ENCODE assay signal across 8 mouse cellular contexts in genomic region chr10:76468203-76469162, GRCm38 (mm10). TPM values are rescaled to one million over a fixed set of nuclear protein-coding genes. Genes with fewer than 3 reads are reported as not detected.
A peak's percentile ranks its signal among the peaks of the same experiment; 100 is the strongest.
DNase-seq lines count a peak whose midpoint lies in the region; ATAC-seq and TF ChIP-seq lines count a peak whose summit lies in the region.

Mcm3ap (plus strand) TSS chr10:76468927.
Ybey (minus strand) TSS chr10:76469114.

- peaks cover 22 to 63% of the 10 kb centered on the region in 2 experiments for H3K36me3 ChIP-seq in CH12.LX (replicated peaks in 1 of 2; ENCODE audit: control insufficient read depth in 1 of 2, insufficient read depth in 1 of 2, low read length in 1 of 2)
- peaks cover 29% of the 10 kb centered on the region for H3K36me3 ChIP-seq in forebrain, embryonic 12.5 days (replicated peaks)
- H3K36me3 ChIP-seq in heart, postnatal 0 days (replicated peaks; ENCODE audit: control insufficient read depth, insufficient read depth, low read length): peaks cover 27% of the 10 kb centered on the region
- peaks cover 11% of the 10 kb centered on the region for H3K36me3 ChIP-seq in liver, embryonic 16.5 days (ENCODE audit: control insufficient read depth, insufficient read depth)
- peaks cover 43% of the 10 kb centered on the region for H3K36me3 ChIP-seq in neural tube, embryonic 13.5 days
- H3K36me3 ChIP-seq in testis, adult 2 months (ENCODE audit: control insufficient read depth, insufficient read depth, low read length): no peaks in the 10 kb centered on the region

- no peaks in the 10 kb centered on the region for H3K27me3 ChIP-seq in CH12.LX (replicated peaks)
- no peaks in the 10 kb centered on the region for H3K27me3 ChIP-seq in forebrain, embryonic 12.5 days
- H3K27me3 ChIP-seq in heart, postnatal 0 days (ENCODE audit: control insufficient read depth, insufficient read depth, low read length): no peaks in the 10 kb centered on the region
- no peaks in the 10 kb centered on the region for H3K27me3 ChIP-seq in liver, embryonic 16.5 days (ENCODE audit: control insufficient read depth, insufficient read depth, low read depth, low read length)
- no peaks in the 10 kb centered on the region for H3K27me3 ChIP-seq in neural tube, embryonic 13.5 days
- no peaks in the 10 kb centered on the region for H3K27me3 ChIP-seq in testis, adult 2 months (ENCODE audit: control insufficient read depth, insufficient read depth, low read length)

- peak; percentile 89 for DNase-seq in CH12.LX (ENCODE audit: extremely low read depth)
- peak; percentile 84 for DNase-seq in c-Kit-positive CD71-positive TER-119-negative erythroid progenitor cells, embryonic 14.5 days (ENCODE audit: low read depth)
- DNase-seq in heart, postnatal 0 days (ENCODE audit: low spot score): peak; percentile 90
- DNase-seq in kidney, postnatal 4 days: peak; percentile 88 to 94

- H3K9ac ChIP-seq in CH12.LX (ENCODE audit: insufficient read depth, low read depth): peak within 1 kb of the TSS; percentile 78
- H3K9ac ChIP-seq in forebrain, embryonic 12.5 days: peak within 1 kb of the TSS; percentile 85
- peak within 1 kb of the TSS; percentile 86 for H3K9ac ChIP-seq in heart, postnatal 0 days (replicated peaks; ENCODE audit: low read depth, low read length)
- H3K9ac ChIP-seq in liver, embryonic 16.5 days (ENCODE audit: low read depth, low read length): peak within 1 kb of the TSS; percentile 91
- peak within 1 kb of the TSS; percentile 87 for H3K9ac ChIP-seq in neural tube, embryonic 13.5 days

- peak; percentile 99 for ATAC-seq in forebrain, embryonic 12.5 days (ENCODE audit: low FRiP score)
- ATAC-seq in heart, postnatal 0 days (ENCODE audit: insufficient read depth, low read depth): peak; percentile 96
- ATAC-seq in liver, embryonic 16.5 days (ENCODE audit: low read depth): peak; percentile 93
- ATAC-seq in neural tube, embryonic 13.5 days (ENCODE audit: low read depth): peak; percentile 99

- peak within 1 kb of the TSS; percentile 79 to 89 (median 85) for H3K4me3 ChIP-seq in CH12.LX (replicated peaks in 1 of 3; ENCODE audit: low read depth in 2 of 3, low read length in 2 of 3, poor library complexity in 1 of 3)
- H3K4me3 ChIP-seq in forebrain, embryonic 12.5 days (replicated peaks): peak within 1 kb of the TSS; percentile 77
- H3K4me3 ChIP-seq in heart, postnatal 0 days (ENCODE audit: low read depth, low read length): peak within 1 kb of the TSS; percentile 77
- peak within 1 kb of the TSS; percentile 73 for H3K4me3 ChIP-seq in liver, embryonic 16.5 days (ENCODE audit: low read depth, low read length)
- peak within 1 kb of the TSS; percentile 68 for H3K4me3 ChIP-seq in neural tube, embryonic 13.5 days
- peak within 1 kb of the TSS; percentile 100 for H3K4me3 ChIP-seq in testis, adult 2 months (ENCODE audit: control insufficient read depth, low read depth, low read length)

- dilution Hi-C loops in CH12.LX (cut with MboI; ENCODE audit: extremely low pct_ligation_motif_present, extremely low pct_unique_long_range_greater_than_20kb, low sequenced_read_pairs): no loop called here

- H3K27ac ChIP-seq in CH12.LX (ENCODE audit: insufficient read depth, low read depth): peak within 1 kb of the TSS; percentile 51
- peak within 1 kb of the TSS; percentile 89 for H3K27ac ChIP-seq in forebrain, embryonic 12.5 days
- peak within 1 kb of the TSS; percentile 87 for H3K27ac ChIP-seq in heart, postnatal 0 days (ENCODE audit: low read depth)
- H3K27ac ChIP-seq in liver, embryonic 16.5 days (ENCODE audit: low read length): peak within 1 kb of the TSS; percentile 91
- peak within 1 kb of the TSS; percentile 88 for H3K27ac ChIP-seq in neural tube, embryonic 13.5 days (replicated peaks)
- H3K27ac ChIP-seq in testis, adult 2 months (ENCODE audit: control insufficient read depth, insufficient read depth, low read depth, low read length): peak within 1 kb of the TSS; percentile 86

- H3K4me2 ChIP-seq in CH12.LX (ENCODE audit: insufficient read depth, low read depth, poor library complexity, severe bottlenecking): peak within 1 kb of the TSS; percentile 89
- H3K4me2 ChIP-seq in forebrain, embryonic 12.5 days: peak within 1 kb of the TSS; percentile 61
- H3K4me2 ChIP-seq in heart, postnatal 0 days (ENCODE audit: low read depth, low read length): peak within 1 kb of the TSS; percentile 73
- peak within 1 kb of the TSS; percentile 75 for H3K4me2 ChIP-seq in liver, embryonic 16.5 days (ENCODE audit: low read depth, low read length)
- peak within 1 kb of the TSS; percentile 62 for H3K4me2 ChIP-seq in neural tube, embryonic 13.5 days

- peaks cover 0 to 29% of the 10 kb centered on the region in 2 experiments; a peak in 2 of 4 replicates for H3K4me1 ChIP-seq in CH12.LX (ENCODE audit: control insufficient read depth in 1 of 2, insufficient read depth in 2 of 2)
- H3K4me1 ChIP-seq in forebrain, embryonic 12.5 days: peaks cover 13% of the 10 kb centered on the region; the same call in 1 of the 2 replicates
- no peaks in the 10 kb centered on the region for H3K4me1 ChIP-seq in heart, postnatal 0 days (ENCODE audit: control insufficient read depth, insufficient read depth)
- H3K4me1 ChIP-seq in liver, embryonic 16.5 days (ENCODE audit: control insufficient read depth, low read depth, low read length): peaks cover 2% of the 10 kb centered on the region; the same call in 1 of the 2 replicates
- peaks cover 46% of the 10 kb centered on the region for H3K4me1 ChIP-seq in neural tube, embryonic 13.5 days (replicated peaks)
- no peaks in the 10 kb centered on the region; the same call in 1 of the 2 replicates for H3K4me1 ChIP-seq in testis, adult 2 months (ENCODE audit: control insufficient read depth, insufficient read depth, low read length)

- no peak for TF ChIP-seq EP300 in CH12.LX (IDR thresholded peaks at IDR 0.05; ENCODE audit: low read length)
- TF ChIP-seq EP300 in heart, postnatal 0 days (IDR thresholded peaks at IDR 0.05; ENCODE audit: low read depth): peak; percentile 59; the same call in 1 of the 2 replicates

- no peak for TF ChIP-seq RAD21 in CH12.LX (IDR thresholded peaks at IDR 0.05; ENCODE audit: low read depth, low read length)

- peaks cover 14% of the 10 kb centered on the region for H3K79me2 ChIP-seq in CH12.LX (replicated peaks; ENCODE audit: control insufficient read depth, extremely low read depth, insufficient read depth, poor library complexity, severe bottlenecking)

- no peaks in the 10 kb centered on the region for H3K9me3 ChIP-seq in CH12.LX (replicated peaks; ENCODE audit: low read length)
- H3K9me3 ChIP-seq in forebrain, embryonic 12.5 days: no peaks in the 10 kb centered on the region
- H3K9me3 ChIP-seq in heart, postnatal 0 days (replicated peaks; ENCODE audit: control insufficient read depth, low read length): no peaks in the 10 kb centered on the region
- no peaks in the 10 kb centered on the region for H3K9me3 ChIP-seq in liver, embryonic 16.5 days (replicated peaks; ENCODE audit: control insufficient read depth, low read length)
- H3K9me3 ChIP-seq in neural tube, embryonic 13.5 days: no peaks in the 10 kb centered on the region

- 2% methylated on average over 55 of the region's 55 CpGs for WGBS in forebrain, embryonic 12.5 days
- under 1% methylated on average over 55 of the region's 55 CpGs for WGBS in heart, postnatal 0 days
- 1% methylated on average over 55 of the region's 55 CpGs for WGBS in liver, embryonic 16.5 days (ENCODE audit: insufficient replicate concordance)
- WGBS in neural tube, embryonic 13.5 days: 2% methylated on average over 55 of the region's 55 CpGs

- in situ Hi-C loops in CH12.LX (cut with MboI; ENCODE audit: low pct_ligation_motif_present, low pct_unique_long_range_greater_than_20kb, low sequenced_read_pairs): no loop called here

- peak in 1 of 2 experiments; percentile 28; a peak in 1 of 4 replicates for TF ChIP-seq CTCF in CH12.LX (conservative IDR thresholded peaks at IDR 0.05 in 1 of 2, IDR thresholded peaks at IDR 0.05 in 1 of 2; ENCODE audit: low read depth in 2 of 2, low read length in 2 of 2)
- peak; percentile 30 for TF ChIP-seq CTCF in heart, postnatal 0 days (IDR thresholded peaks at IDR 0.05; ENCODE audit: low read depth)
- TF ChIP-seq CTCF in testis, adult 2 months (IDR thresholded peaks at IDR 0.05; ENCODE audit: control insufficient read depth, insufficient read depth, insufficient replicate concordance, low read depth, low read length): no peak

- TF ChIP-seq POLR2A in CH12.LX (IDR thresholded peaks at IDR 0.05; ENCODE audit: low read depth, low read length): peak; percentile 84
- peak; percentile 86 for TF ChIP-seq POLR2A in testis, adult 2 months (IDR thresholded peaks at IDR 0.05; ENCODE audit: control insufficient read depth, low read depth, low read length)

TF ChIP-seq in CH12.LX, 34 proteins besides CTCF, POLR2A, EP300 and RAD21 (continues in another document):
- TF ChIP-seq USF2 (conservative IDR thresholded peaks at IDR 0.05; ENCODE audit: low read depth, low read length) (no peak), E2F4 (IDR thresholded peaks at IDR 0.05; ENCODE audit: insufficient replicate concordance, low read depth, low read length) (no peak), ZMIZ1 (IDR thresholded peaks at IDR 0.05; ENCODE audit: low read depth, low read length) (peak; percentile 71; the same call in 1 of the 2 replicates), MAX (IDR thresholded peaks at IDR 0.05; ENCODE audit: low read length) (peak; percentile 85; the same call in 1 of the 2 replicates), PAX5 (IDR thresholded peaks at IDR 0.05; ENCODE audit: low read length) (no peak)

RNA-seq across cellular contexts. Expression of gene Mcm3ap, which starts in this region (rescaled TPM):
- total RNA-seq in CH12.LX (2012; rRNA removed) (34.2 and 40.4 TPM in 2 replicates), CH12.LX (2014; rRNA removed) (26.4 and 26.9 TPM in 2 replicates)
- 47.8 and 51.1 TPM in 2 replicates for polyA plus RNA-seq in CH12.LX (2012; ENCODE audit: insufficient read length, low read depth)
- 93.0 and 96.6 TPM in 2 replicates for polyA plus RNA-seq in forebrain, embryonic 12.5 days (2016; fragmentation: Nextera tagmentation; extraction: Ambion mirVana)
- 42.0 and 58.6 TPM in 2 replicates for total RNA-seq in heart, postnatal 0 days (2014; rRNA removed; ENCODE audit: low replicate concordance)
- 28.6 and 30.9 TPM in 2 replicates for polyA plus RNA-seq in heart, postnatal 0 days (2015; fragmentation: Nextera tagmentation; extraction: Ambion mirVana)
- 19.3 and 21.4 TPM in 2 replicates for polyA plus RNA-seq in liver, embryonic 16.5 days (2015; fragmentation: Nextera tagmentation; extraction: Ambion mirVana)
- 54.6 and 61.3 TPM in 2 replicates for polyA plus RNA-seq in neural tube, embryonic 13.5 days (2015; fragmentation: Nextera tagmentation; extraction: Ambion mirVana)
- polyA plus RNA-seq in testis, adult 2 months (2012; rRNA removed): 9.9 and 11.3 TPM in 2 replicates

RNA-seq across cellular contexts. Expression of gene Ybey, which starts in this region (rescaled TPM):
- total RNA-seq in CH12.LX (2012; rRNA removed) (4.3 and 4.4 TPM in 2 replicates), CH12.LX (2014; rRNA removed) (5.2 TPM in 2 replicates)
- 2.0 and 3.0 TPM in 2 replicates for polyA plus RNA-seq in CH12.LX (2012; ENCODE audit: insufficient read length, low read depth)
- 8.0 and 9.1 TPM in 2 replicates for polyA plus RNA-seq in forebrain, embryonic 12.5 days (2016; fragmentation: Nextera tagmentation; extraction: Ambion mirVana)
- 3.0 and 6.3 TPM in 2 replicates for total RNA-seq in heart, postnatal 0 days (2014; rRNA removed; ENCODE audit: low replicate concordance)
- polyA plus RNA-seq in heart, postnatal 0 days (2015; fragmentation: Nextera tagmentation; extraction: Ambion mirVana): 4.5 TPM in 2 replicates
- 2.3 and 2.4 TPM in 2 replicates for polyA plus RNA-seq in liver, embryonic 16.5 days (2015; fragmentation: Nextera tagmentation; extraction: Ambion mirVana)
- polyA plus RNA-seq in neural tube, embryonic 13.5 days (2015; fragmentation: Nextera tagmentation; extraction: Ambion mirVana): 6.0 and 7.3 TPM in 2 replicates
- polyA plus RNA-seq in testis, adult 2 months (2012; rRNA removed): 1.1 and 1.2 TPM in 2 replicates

Comparison
In these comparisons a context has a peak if more than half of its experiments do, and no peak if none do; other contexts are left out.
1. Peak in every context shown above with its lines: DNase-seq, ATAC-seq, H3K4me3 ChIP-seq and H3K27ac ChIP-seq.